Mouse (Mus musculus) stomach, postnatal 0 days (tissue): Measurements from ENCODE around the gene Sult1c1. TPM values are rescaled to one million over a fixed set of nuclear protein-coding genes. Genes with fewer than 3 reads are reported as not detected.

ENCODE experiments used
- ATAC-seq: fragments of 200-750 bp; cut with Nextera tagmentation; 2 replicates; pipeline ENCODE4 v1.8.0; 2017; ENCODE audit not compliant: low FRiP score, low TSS enrichment
- DNase-seq: peaks from one replicate; pipeline ENCODE4 v3.0.0-alpha.2; 2016; ENCODE audit warnings: low spot score
- H3K27ac ChIP-seq: fragments of 300-500 bp; sonication (generic); replicated peaks from 2 replicates; pipeline ENCODE4 v1.5.1; 2014; ENCODE audit warnings: mild to moderate bottlenecking, control low read depth
- H3K27me3 ChIP-seq: fragments of 300-500 bp; sonication (generic); 2 replicates; pipeline ENCODE4 v1.6.1; 2014; ENCODE audit warnings: low read length; ENCODE audit not compliant: control insufficient read depth, insufficient read depth
- H3K36me3 ChIP-seq: fragments of 300-500 bp; sonication (generic); 2 replicates; pipeline ENCODE4 v1.6.1; 2014; ENCODE audit warnings: low read length, mixed read lengths; ENCODE audit not compliant: control insufficient read depth, insufficient read depth
- H3K4me1 ChIP-seq: fragments of 300-500 bp; sonication (generic); replicated peaks from 2 replicates; pipeline ENCODE4 v1.6.1; 2014; ENCODE audit warnings: antibody characterized with exemption; ENCODE audit not compliant: control insufficient read depth, insufficient read depth
- H3K4me2 ChIP-seq: fragments of 300-500 bp; sonication (generic); replicated peaks from 2 replicates; pipeline ENCODE4 v1.6.1; 2014; ENCODE audit warnings: low read depth, mild to moderate bottlenecking, control low read depth, moderate library complexity
- H3K4me3 ChIP-seq: fragments of 300-500 bp; sonication (generic); 2 replicates; pipeline ENCODE4 v1.5.1; 2014; ENCODE audit warnings: low read depth, low read length, control low read depth
- H3K9ac ChIP-seq: fragments of 300-500 bp; sonication (generic); 2 replicates; pipeline ENCODE4 v1.6.1; 2014; ENCODE audit warnings: mild to moderate bottlenecking, low read length, control low read depth, mixed read lengths
- H3K9me3 ChIP-seq: fragments of 300-500 bp; sonication (generic); 2 replicates; pipeline ENCODE4 v1.6.1; 2016; ENCODE audit warnings: low read length; ENCODE audit not compliant: control insufficient read depth
- CTCF ChIP-seq: IDR thresholded peaks from 2 replicates; pipeline ENCODE4 v1.5.1; 2016; ENCODE audit warnings: antibody characterized with exemption, low read depth, mild to moderate bottlenecking, moderate library complexity
- EP300 ChIP-seq: optimal IDR thresholded peaks from 2 replicates; pipeline ENCODE3; 2016; ENCODE audit warnings: antibody characterized with exemption
- WGBS: fragments of 180-500 bp; shearing (Covaris S2); extraction: QIAGEN DNeasy Blood & Tissue Kit; methylation state at CpG from one replicate; pipeline ENCODE4 v1.1.7; 2014; 5-methylcytosine and 5-hydroxymethylcytosine counted together
- polyA plus RNA-seq: library from polyadenylated mRNA; unstranded; fragments of >200 nt; fragmentation: Nextera tagmentation; extraction: Ambion mirVana; gene quantifications from 2 replicates; pipeline ENCODE4 v1.2.1, GENCODE M21; 2015

Sult1c1 gene
- polyA plus RNA-seq, 1 experiment from 2014 or later: not detected

DNA sequence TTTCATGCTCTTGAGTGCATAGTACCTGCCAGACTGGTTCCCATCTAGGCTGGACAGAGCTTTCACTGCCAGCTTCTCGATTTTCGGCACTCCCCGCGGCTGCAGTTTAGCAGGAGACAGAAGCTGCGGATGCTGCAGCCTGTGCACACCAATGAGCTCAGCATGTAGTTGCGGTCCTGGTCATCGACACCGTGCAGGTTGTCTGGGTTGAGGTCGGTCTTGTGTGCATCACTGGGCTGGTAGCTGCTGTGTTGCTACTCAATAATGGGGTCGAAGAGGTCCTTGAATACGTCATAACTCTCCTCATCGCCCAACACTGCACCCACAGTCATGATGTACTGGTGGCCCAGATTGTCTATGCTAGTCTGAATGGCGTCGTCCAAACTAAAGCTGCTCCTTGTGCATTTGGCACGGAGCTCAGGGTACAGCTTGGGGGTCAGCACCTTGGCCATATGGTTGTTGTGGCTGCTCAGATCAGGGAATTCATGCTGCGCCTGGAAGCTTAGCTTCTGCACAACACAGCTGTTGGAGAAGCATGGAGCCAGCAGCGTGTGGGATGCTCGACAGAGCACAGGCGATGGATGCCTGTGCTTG is 48.8 kb downstream of the Sult1c1 start:
- DNase-seq: no peak
- 89% methylated on average over 19 of the region's 19 CpGs for WGBS

DNA sequence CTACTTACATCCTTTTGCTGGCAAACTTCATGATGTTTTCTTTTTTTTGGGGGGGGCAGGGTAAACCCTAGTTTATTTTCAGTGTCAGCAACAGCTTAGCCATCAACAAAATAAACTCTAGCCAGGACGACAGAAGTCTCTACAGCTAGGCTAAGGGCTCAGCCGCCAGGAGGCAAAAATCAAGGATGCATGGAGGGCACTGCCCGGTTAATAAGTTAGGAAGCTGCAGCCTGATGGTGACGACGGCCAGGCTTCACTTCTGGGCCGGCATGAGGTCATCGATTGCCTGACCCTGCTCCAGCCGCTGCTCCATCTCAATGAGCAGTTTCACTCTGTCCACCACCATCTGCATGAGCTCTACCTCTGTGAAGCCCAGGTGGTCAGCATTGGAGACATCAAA is 49.7 kb downstream of the Sult1c1 start:
- H3K9me3 ChIP-seq: no peaks in the 10 kb centered on the region
- H3K27ac ChIP-seq: no peak overlapping the region
- no peaks in the 10 kb centered on the region for H3K27me3 ChIP-seq
- no peak for TF ChIP-seq CTCF
- TF ChIP-seq EP300: no peak
- DNase-seq: no peak
- no peaks in the 10 kb centered on the region for H3K36me3 ChIP-seq
- no peak overlapping the region for H3K4me2 ChIP-seq
- H3K4me3 ChIP-seq: no peak overlapping the region
- WGBS: 89% methylated on average over 8 of the region's 8 CpGs
- H3K9ac ChIP-seq: no peak overlapping the region
- H3K4me1 ChIP-seq: no peaks in the 10 kb centered on the region
- no peak for ATAC-seq

More for the DNA sequence above, 48.8 kb downstream of the Sult1c1 start:
- Histone ChIP-seq H3K27ac (no peak overlapping the region), H3K27me3 (no peaks in the 10 kb centered on the region), H3K4me1 (no peaks in the 10 kb centered on the region), H3K9ac (no peak overlapping the region), H3K4me3 (no peak overlapping the region), H3K36me3 (no peaks in the 10 kb centered on the region), H3K9me3 (no peaks in the 10 kb centered on the region), H3K4me2 (no peak overlapping the region)
- TF ChIP-seq CTCF (no peak), EP300 (no peak)
- ATAC-seq: no peak

Other genes with a start within 250 kb of the Sult1c1 start
- 109 and 124 TPM in 2 replicates for gene Sult1c2, start 144.3 kb downstream of the Sult1c1 start, polyA plus RNA-seq